Comparison of ENCODE assay signal across 18 mouse cellular contexts in the genomic region with DNA sequence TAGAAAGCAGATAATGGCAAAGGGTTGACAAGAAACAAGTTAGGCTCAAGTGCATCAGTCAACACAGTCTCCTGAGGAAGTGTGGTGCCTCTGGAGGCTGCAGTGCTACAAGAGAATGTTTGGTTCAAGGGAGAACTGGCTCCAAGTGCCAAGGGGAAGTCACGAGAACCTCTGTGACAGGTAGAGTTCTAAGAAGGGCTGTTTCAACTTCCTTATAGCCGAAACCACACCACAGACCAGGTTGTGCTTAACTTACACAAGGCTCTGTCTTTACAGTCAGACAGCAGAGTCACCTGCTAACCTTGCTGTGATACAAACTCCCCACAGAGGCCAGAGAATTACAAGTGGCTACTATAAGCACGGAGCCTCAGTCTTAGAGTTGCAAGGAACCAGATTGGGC. TPM values are rescaled to one million over a fixed set of nuclear protein-coding genes. Genes with fewer than 3 reads are reported as not detected.
DNase-seq lines count a peak whose midpoint lies in the region; ATAC-seq lines count a peak whose summit lies in the region.
"Had no signal": no experiment of that assay in that cellular context is flagged by ENCODE, and none has a peak within 500 bp of the region (broad histone marks: within the 10 kb centered on the region; RNA-seq: fewer than 3 reads in every experiment).

No protein-coding gene starts in this region.

- DNase-seq in heart, adult 9 months (ENCODE audit: low spot score in 2 of 2): no peak
- peak; percentile 31 to 43 for DNase-seq in B cell, adult 2 months
- peak; percentile 55 for DNase-seq in naive thymus-derived CD4-positive, alpha-beta T cell, adult 2 months (ENCODE audit: low read depth)
- no peak for DNase-seq in midbrain, embryonic 10.5 days (ENCODE audit: low spot score)
- no peak for DNase-seq in left cerebral cortex, postnatal 25 days (ENCODE audit: low spot score in 2 of 2)
- DNase-seq in right cerebral cortex, adult 18-20 months: no peak
- DNase-seq: adrenal gland, adult 8-10 months; gastrocnemius, postnatal 36 days; heart, postnatal 14 days; layer of hippocampus, postnatal 36 days; right cerebral cortex, postnatal 25 days had no signal

- 43% methylated on average over 3 of the region's 3 CpGs for WGBS in heart, embryonic 13.5 days
- WGBS in midbrain, embryonic 10.5 days: 87% methylated on average over 3 of the region's 3 CpGs

- 0 out of 2 replicates have a peak overlapping the region, but pooled peaks have one; percentile 24 for H3K27ac ChIP-seq in heart, embryonic 13.5 days (replicated peaks)
- no peak overlapping the region for H3K27ac ChIP-seq in midbrain, embryonic 10.5 days (replicated peaks)
- H3K27ac ChIP-seq: forebrain, embryonic 15.5 days; kidney, postnatal 0 days; limb, embryonic 13.5 days; lung, embryonic 15.5 days had no signal

- H3K4me1 ChIP-seq in heart, embryonic 13.5 days: peaks cover 31% of the 10 kb centered on the region
- H3K4me1 ChIP-seq in midbrain, embryonic 10.5 days: no peaks in the 10 kb centered on the region
- H3K4me1 ChIP-seq: forebrain, embryonic 15.5 days; limb, embryonic 13.5 days had no signal

- peaks cover 10% of the 10 kb centered on the region; the same call in 1 of the 2 replicates for H3K36me3 ChIP-seq in heart, embryonic 13.5 days
- H3K36me3 ChIP-seq in midbrain, embryonic 10.5 days: peaks cover 38% of the 10 kb centered on the region
- H3K36me3 ChIP-seq: forebrain, embryonic 15.5 days had no signal

- no peaks in the 10 kb centered on the region; the same call in 1 of the 2 replicates for H3K27me3 ChIP-seq in heart, embryonic 13.5 days (replicated peaks)
- no peaks in the 10 kb centered on the region for H3K27me3 ChIP-seq in midbrain, embryonic 10.5 days (ENCODE audit: low read depth, poor library complexity, severe bottlenecking)
- H3K27me3 ChIP-seq: forebrain, embryonic 15.5 days; limb, embryonic 13.5 days; lung, embryonic 15.5 days; Patski had no signal

- H3K9ac ChIP-seq in heart, embryonic 13.5 days: no peak overlapping the region
- H3K9ac ChIP-seq: forebrain, embryonic 15.5 days; limb, embryonic 13.5 days; lung, embryonic 15.5 days had no signal

- H3K4me2 ChIP-seq in heart, embryonic 13.5 days: no peak overlapping the region
- H3K4me2 ChIP-seq: forebrain, embryonic 15.5 days; limb, embryonic 13.5 days; lung, embryonic 15.5 days had no signal

- intact Hi-C loops in left cerebral cortex, postnatal 25 days (cut with DNase I): loop anchor here (10.0 kb wide), 1 partner anchor 253 kb away; no protein-coding TSS in a partner anchor

- ATAC-seq in heart, embryonic 13.5 days (ENCODE audit: extremely low read depth, insufficient number of reproducible peaks, low FRiP score, low TSS enrichment): no peak
- ATAC-seq in hematopoietic stem cell, adult 5-6 weeks (replicated peaks in 1 of 2; ENCODE audit: insufficient read depth in 1 of 2, low FRiP score in 2 of 2, low TSS enrichment in 1 of 2, low read depth in 1 of 2, poor library complexity in 2 of 2, severe bottlenecking in 2 of 2): peak; percentile 97
- ATAC-seq: forebrain, embryonic 15.5 days; Patski had no signal

- no peak overlapping the region for H3K4me3 ChIP-seq in heart, embryonic 13.5 days
- H3K4me3 ChIP-seq in midbrain, embryonic 10.5 days: no peak overlapping the region
- H3K4me3 ChIP-seq: forebrain, embryonic 15.5 days; limb, embryonic 13.5 days; lung, embryonic 15.5 days had no signal

- H3K9me3 ChIP-seq in heart, embryonic 13.5 days: no peaks in the 10 kb centered on the region
- H3K9me3 ChIP-seq in midbrain, embryonic 10.5 days (replicated peaks): no peaks in the 10 kb centered on the region
- H3K9me3 ChIP-seq: forebrain, embryonic 15.5 days; limb, embryonic 13.5 days; lung, embryonic 15.5 days had no signal

RNA-seq across cellular contexts. Expression of a gene that starts 30.1 kb away (rescaled TPM):
- 57.6 and 63.2 TPM in 2 replicates for polyA plus RNA-seq in heart, embryonic 13.5 days (2015; fragmentation: Nextera tagmentation; extraction: Ambion mirVana)
- 69.7 and 85.2 TPM in 2 replicates for total RNA-seq in hematopoietic stem cell, adult 5-6 weeks (2017)
- polyA plus RNA-seq in midbrain, embryonic 10.5 days (2016; fragmentation: Nextera tagmentation; extraction: Ambion mirVana): 174 TPM in 2 replicates
- 100 to 1,000 TPM; 116 to 119 TPM for total RNA-seq in left cerebral cortex, postnatal 25 days (2021)

RNA-seq across cellular contexts. Expression of a gene that starts 30.4 kb away (rescaled TPM):
- 267 and 295 TPM in 2 replicates for polyA plus RNA-seq in heart, embryonic 13.5 days (2015; fragmentation: Nextera tagmentation; extraction: Ambion mirVana)
- 1,684 and 2,567 TPM in 2 replicates for total RNA-seq in hematopoietic stem cell, adult 5-6 weeks (2017)
- polyA plus RNA-seq in midbrain, embryonic 10.5 days (2016; fragmentation: Nextera tagmentation; extraction: Ambion mirVana): 379 and 446 TPM in 2 replicates
- total RNA-seq in left cerebral cortex, postnatal 25 days (2021): 100 to 1,000 TPM; 381 to 393 TPM

RNA-seq across cellular contexts. Expression of a gene that starts 30.7 kb away (rescaled TPM):
- polyA plus RNA-seq in heart, embryonic 13.5 days (2015; fragmentation: Nextera tagmentation; extraction: Ambion mirVana): 17.1 and 20.5 TPM in 2 replicates
- 10.4 and 11.7 TPM in 2 replicates for total RNA-seq in hematopoietic stem cell, adult 5-6 weeks (2017)
- polyA plus RNA-seq in midbrain, embryonic 10.5 days (2016; fragmentation: Nextera tagmentation; extraction: Ambion mirVana): 11.3 and 12.6 TPM in 2 replicates
- 100 to 1,000 TPM in 1 of 2 experiments, 10 to 100 TPM in 1; 97.8 to 112 TPM for total RNA-seq in left cerebral cortex, postnatal 25 days (2021)

Comparison
In these comparisons a context has a peak if more than half of its experiments do, and no peak if none do; other contexts are left out.
1. DNase-seq: peak in B cell, adult 2 months (2 of 2) and naive thymus-derived CD4-positive, alpha-beta T cell, adult 2 months (single experiment); none in heart, adult 9 months (0 of 2), midbrain, embryonic 10.5 days (single experiment), left cerebral cortex, postnatal 25 days (0 of 2) and right cerebral cortex, adult 18-20 months (single experiment).